Mouse (Mus musculus) ES-E14 (cell line): Measurements from ENCODE around the gene Ceacam20. TPM values are rescaled to one million over a fixed set of nuclear protein-coding genes. Genes with fewer than 3 reads are reported as not detected.

Source experiments
- DNase-seq: peaks from one replicate; pipeline ENCODE4 v3.0.0-alpha.2; 2013; ENCODE audit warnings: low read depth, low spot score
- H3K27ac ChIP-seq: 2 replicates; pipeline ENCODE4 v1.5.1; 2012; ENCODE audit warnings: low read depth, mild to moderate bottlenecking, low read length, moderate library complexity, mixed read lengths; ENCODE audit not compliant: poor library complexity, insufficient read depth, severe bottlenecking
- H3K36me3 ChIP-seq: 2 replicates; pipeline ENCODE4 v1.6.1; 2012; ENCODE audit warnings: mild to moderate bottlenecking, low read length, moderate library complexity, mixed read lengths; ENCODE audit not compliant: control insufficient read depth, poor library complexity, insufficient read depth, severe bottlenecking
- H3K4me1 ChIP-seq, 2 experiments: fragments of 150-350 bp in 1 of 2; sonication (generic) in 1 of 2; 2 replicates each; pipeline ENCODE4 v1.6.1; 2012; ENCODE audit warnings: low read length in 2 of 2, mild to moderate bottlenecking in 1 of 2, mixed read lengths in 1 of 2; ENCODE audit not compliant: control insufficient read depth in 2 of 2, insufficient read depth in 2 of 2, poor library complexity in 1 of 2
- H3K4me3 ChIP-seq, 2 experiments: fragments of 150-350 bp in 1 of 2; sonication (generic) in 1 of 2; 2 replicates each; pipeline ENCODE4 v1.5.1; 2012; ENCODE audit warnings: low read length in 2 of 2, low read depth in 1 of 2, mild to moderate bottlenecking in 1 of 2, mixed read lengths in 1 of 2; ENCODE audit not compliant: insufficient read depth in 1 of 2, poor library complexity in 1 of 2, severe bottlenecking in 1 of 2
- H3K9ac ChIP-seq: 2 replicates; pipeline ENCODE4 v1.6.1; 2012; ENCODE audit warnings: low read depth, mild to moderate bottlenecking, low read length, mixed read lengths; ENCODE audit not compliant: poor library complexity, insufficient read depth, severe bottlenecking
- H3K9me3 ChIP-seq: fragments of 150-350 bp; sonication (generic); 2 replicates; pipeline ENCODE4 v1.6.1; 2012; ENCODE audit warnings: low read depth, mild to moderate bottlenecking, low read length; ENCODE audit not compliant: control insufficient read depth, insufficient read depth
- CHD2 ChIP-seq: IDR thresholded peaks from 2 replicates; pipeline ENCODE4 v1.6.1; 2014; ENCODE audit warnings: mild to moderate bottlenecking, low read depth, low read length, inconsistent platforms
- HCFC1 ChIP-seq: IDR thresholded peaks from 2 replicates; pipeline ENCODE4 v1.6.1; 2012; ENCODE audit warnings: low read length, inconsistent platforms, borderline replicate concordance; ENCODE audit not compliant: insufficient read depth
- MAFK ChIP-seq: IDR thresholded peaks from 2 replicates; pipeline ENCODE4 v1.6.1; 2014; ENCODE audit warnings: mild to moderate bottlenecking, low read depth, low read length, inconsistent platforms; ENCODE audit not compliant: insufficient read depth
- ZC3H11A ChIP-seq: IDR thresholded peaks from 2 replicates; pipeline ENCODE4 v1.6.1; 2012; ENCODE audit warnings: low read depth, mild to moderate bottlenecking, inconsistent platforms, low read length, borderline replicate concordance
- ZNF384 ChIP-seq: IDR thresholded peaks from 2 replicates; pipeline ENCODE4 v1.6.1; 2012; ENCODE audit warnings: low read depth, low read length, inconsistent platforms
- in situ Hi-C, 2 experiments: fragments of 600-800 bp; cut with MboI; formaldehyde crosslinking; loops; one replicate each; pipeline ENCODE4 v1.15.1; 2025; ENCODE audit warnings: low sequenced_read_pairs in 2 of 2, inconsistent platforms in 1 of 2; ENCODE audit not compliant: unreplicated experiment in 2 of 2
- total RNA-seq: library from RNA; depleted of rRNA; stranded (reverse); fragments of 300-350 nt; gene quantifications from 2 replicates; pipeline ENCODE4 v1.2.3, GENCODE M21; 2012

Ceacam20 gene
- total RNA-seq, 1 experiment = 3.7 TPM

GRCm38 (mm10) chr7:19945201-19945600, 20.0 kb upstream of the Ceacam20 start:
- H3K4me3 ChIP-seq = no peak overlapping the region
- in situ Hi-C loops = no loop called here
- no peak for DNase-seq
- H3K9ac ChIP-seq = no peak overlapping the region
- peaks cover 0 to 2% of the 10 kb centered on the region in 2 experiments; a peak in 1 of 4 replicates for H3K4me1 ChIP-seq
- no peaks in the 10 kb centered on the region for H3K36me3 ChIP-seq
- no peak overlapping the region for H3K27ac ChIP-seq
- H3K9me3 ChIP-seq = no peaks in the 10 kb centered on the region
- no peak for TF ChIP-seq CHD2
- TF ChIP-seq MAFK = no peak
- TF ChIP-seq ZNF384 = no peak
- TF ChIP-seq ZC3H11A = no peak

GRCm38 (mm10) chr7:19945821-19946515, 19.2 kb upstream of the Ceacam20 start:
- H3K4me3 ChIP-seq = no peak overlapping the region
- TF ChIP-seq ZNF384 (no peak), MAFK (no peak), CHD2 (no peak), HCFC1 (no peak), ZC3H11A (no peak)
- no peak overlapping the region for H3K9ac ChIP-seq
- H3K9me3 ChIP-seq = no peaks in the 10 kb centered on the region
- H3K27ac ChIP-seq = no peak overlapping the region
- in situ Hi-C loops = no loop called here
- peaks cover 0 to 5% of the 10 kb centered on the region in 2 experiments; a peak in 2 of 4 replicates for H3K4me1 ChIP-seq
- no peaks in the 10 kb centered on the region for H3K36me3 ChIP-seq
- no peak for DNase-seq

DNA sequence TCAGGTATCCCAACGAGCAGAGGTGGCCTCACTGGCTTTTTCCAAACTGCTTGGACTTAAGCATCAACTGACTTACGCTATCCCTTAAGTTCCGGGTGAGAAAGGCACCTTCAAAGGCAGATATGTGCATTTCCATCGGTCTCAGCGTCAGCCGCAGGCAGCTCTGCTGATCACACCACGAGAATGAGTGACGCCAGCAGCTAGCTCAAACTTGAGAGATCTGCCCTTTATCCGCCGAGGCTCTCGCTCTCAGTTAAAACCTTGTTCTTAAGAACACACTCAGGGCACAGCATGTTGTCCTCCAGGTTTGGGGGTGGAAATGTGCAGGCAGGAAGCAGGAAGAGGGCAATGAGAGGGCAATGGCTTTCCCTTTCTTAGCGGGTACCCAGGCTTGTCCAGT, 16.3 kb upstream of the Ceacam20 start:
- peaks cover 0 to 10% of the 10 kb centered on the region in 2 experiments; a peak in 2 of 4 replicates for H3K4me1 ChIP-seq
- H3K27ac ChIP-seq = no peak overlapping the region
- H3K36me3 ChIP-seq = no peaks in the 10 kb centered on the region
- in situ Hi-C loops = no loop called here
- no peaks in the 10 kb centered on the region for H3K9me3 ChIP-seq
- DNase-seq = no peak
- TF ChIP-seq CHD2 = no peak
- no peak for TF ChIP-seq MAFK
- no peak for TF ChIP-seq HCFC1
- TF ChIP-seq ZNF384 = no peak
- no peak for TF ChIP-seq ZC3H11A
- H3K9ac ChIP-seq = no peak overlapping the region
- H3K4me3 ChIP-seq = no peak overlapping the region

GRCm38 (mm10) chr7:19949996-19950395, 15.2 kb upstream of the Ceacam20 start:
- Histone ChIP-seq H3K4me1 (peaks cover 0 to 10% of the 10 kb centered on the region in 2 experiments; a peak in 2 of 4 replicates), H3K4me3 (peak overlapping the region; percentile 16 to 17; a peak in 1 of 4 replicates), H3K27ac (no peak overlapping the region), H3K9me3 (no peaks in the 10 kb centered on the region), H3K9ac (peak overlapping the region; percentile 13; the same call in 1 of the 2 replicates), H3K36me3 (no peaks in the 10 kb centered on the region)
- in situ Hi-C loops = no loop called here
- DNase-seq = no peak
- TF ChIP-seq ZNF384 (no peak), HCFC1 (no peak), ZC3H11A (no peak), MAFK (no peak), CHD2 (no peak)
